Mouse (Mus musculus): ENCODE measurements at regions not wholly inside any gene's neighbourhood (a gene's known extent, or its start where the extent isn't known, plus 50 kb on each side); places are given as distances from the start of the nearest gene placed in this dataset.

DNA sequence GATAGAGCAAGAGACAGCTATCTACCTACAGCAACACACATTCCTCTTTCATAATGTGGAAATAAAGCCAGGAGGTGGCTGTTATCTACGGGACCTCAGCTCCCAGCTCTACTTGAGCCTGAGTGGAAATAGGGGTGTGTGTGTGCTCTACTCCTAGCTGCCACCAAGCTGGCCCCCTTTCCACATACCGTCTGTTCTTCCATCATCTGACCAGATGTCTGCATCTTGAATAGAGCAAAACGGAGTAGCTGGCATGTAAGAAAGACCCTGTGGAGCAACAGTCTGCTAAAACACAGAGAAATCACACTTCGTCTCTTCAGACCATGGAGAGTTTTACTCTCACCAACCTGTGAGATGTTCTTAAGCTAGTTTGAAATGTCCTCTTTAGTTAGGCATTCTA lies 454.9 kb downstream of the 1700129C05Rik start:
- no peak for DNase-seq (ENCODE audit: low read depth, low spot score)
- TF ChIP-seq MYC (IDR thresholded peaks at IDR 0.05; ENCODE audit: low read depth, low read length) (no peak), MAZ (IDR thresholded peaks at IDR 0.05; ENCODE audit: low read depth, low read length) (no peak), E2F4 (IDR thresholded peaks at IDR 0.05; ENCODE audit: borderline replicate concordance, low read depth, low read length) (no peak), ELF1 (IDR thresholded peaks at IDR 0.05; ENCODE audit: low read depth, low read length) (no peak), MYB (IDR thresholded peaks at IDR 0.05; ENCODE audit: low read depth, low read length) (no peak), JUND (IDR thresholded peaks at IDR 0.05; ENCODE audit: low read depth, low read length) (no peak), GABPA (IDR thresholded peaks at IDR 0.05; ENCODE audit: low read depth, low read length) (no peak), ZC3H11A (IDR thresholded peaks at IDR 0.05; ENCODE audit: low read depth, low read length) (no peak), CHD2 (IDR thresholded peaks at IDR 0.05; ENCODE audit: low read length) (no peak), MXI1 (IDR thresholded peaks at IDR 0.05; ENCODE audit: low read depth, low read length) (no peak), POLR2AphosphoS2 (IDR thresholded peaks at IDR 0.05; ENCODE audit: low read length) (no peak), POLR2AphosphoS5 (IDR thresholded peaks at IDR 0.05; ENCODE audit: borderline replicate concordance, low read depth, low read length) (no peak), RCOR1 (IDR thresholded peaks at IDR 0.05; ENCODE audit: low read depth, low read length) (no peak)
- no peaks in the 10 kb centered on the region for H3K27me3 ChIP-seq (ENCODE audit: control insufficient read depth in 1 of 2, insufficient read depth in 2 of 2, low read length in 2 of 2)
- no peaks in the 10 kb centered on the region; the same call in 1 of the 2 replicates for H3K9me3 ChIP-seq (replicated peaks; ENCODE audit: insufficient read depth, low read length)
- no peaks in the 10 kb centered on the region for H3K4me1 ChIP-seq (ENCODE audit: control insufficient read depth in 1 of 2, insufficient read depth in 2 of 2, low read length in 2 of 2)
- H3K9ac ChIP-seq (ENCODE audit: control insufficient read depth, low read depth, low read length, poor library complexity, severe bottlenecking), result no peak overlapping the region
- no peak overlapping the region for H3K27ac ChIP-seq (ENCODE audit: control insufficient read depth, low read depth, low read length)
- H3K36me3 ChIP-seq (ENCODE audit: control insufficient read depth in 1 of 2, insufficient read depth in 2 of 2, low read length in 2 of 2), result no peaks in the 10 kb centered on the region
- no peak overlapping the region for H3K4me3 ChIP-seq (ENCODE audit: control insufficient read depth in 1 of 2, insufficient read depth in 1 of 2, low read depth in 2 of 2, low read length in 2 of 2)
- no peaks in the 10 kb centered on the region for H3K79me2 ChIP-seq (ENCODE audit: control insufficient read depth, insufficient read depth, low read length, poor library complexity)

DNA sequence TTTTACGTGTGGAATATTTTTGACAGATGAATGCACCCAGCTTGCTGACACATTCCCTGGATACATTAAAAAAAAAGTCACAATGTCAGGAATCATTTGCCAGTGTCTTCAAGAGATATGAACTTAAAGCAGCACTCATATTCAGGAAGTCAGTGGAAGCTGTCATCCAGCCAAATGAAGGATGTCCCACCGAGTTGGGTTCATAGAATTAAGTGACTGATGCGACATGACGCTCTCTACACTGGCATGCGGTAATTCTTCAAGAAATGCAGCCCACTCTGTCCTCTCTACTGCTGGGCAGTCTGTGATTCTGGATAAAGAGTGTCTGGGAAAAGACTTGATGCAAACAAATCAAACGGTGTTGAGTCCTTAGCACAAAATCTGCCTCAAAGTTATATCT lies 463.9 kb downstream of the 1700129C05Rik start:
- Histone ChIP-seq H3K79me2 (ENCODE audit: control insufficient read depth, insufficient read depth, low read length, poor library complexity) (no peaks in the 10 kb centered on the region), H3K4me1 (ENCODE audit: control insufficient read depth in 1 of 2, insufficient read depth in 2 of 2, low read length in 2 of 2) (no peaks in the 10 kb centered on the region), H3K9me3 (replicated peaks; ENCODE audit: insufficient read depth, low read length) (no peaks in the 10 kb centered on the region), H3K36me3 (ENCODE audit: control insufficient read depth in 1 of 2, insufficient read depth in 2 of 2, low read length in 2 of 2) (no peaks in the 10 kb centered on the region), H3K9ac (ENCODE audit: control insufficient read depth, low read depth, low read length, poor library complexity, severe bottlenecking) (no peak overlapping the region), H3K4me3 (ENCODE audit: control insufficient read depth in 1 of 2, insufficient read depth in 1 of 2, low read depth in 2 of 2, low read length in 2 of 2) (no peak overlapping the region), H3K27me3 (ENCODE audit: control insufficient read depth in 1 of 2, insufficient read depth in 2 of 2, low read length in 2 of 2) (no peaks in the 10 kb centered on the region), H3K27ac (ENCODE audit: control insufficient read depth, low read depth, low read length) (no peak overlapping the region)
- no peak for DNase-seq (ENCODE audit: low read depth, low spot score)
- TF ChIP-seq CTCF (IDR thresholded peaks at IDR 0.05 in 2 of 3, conservative IDR thresholded peaks at IDR 0.05 in 1 of 3; ENCODE audit: control insufficient read depth in 1 of 3, insufficient read depth in 1 of 3, low read depth in 2 of 3, low read length in 3 of 3, poor library complexity in 1 of 3, severe bottlenecking in 1 of 3) (no peak), ELF1 (IDR thresholded peaks at IDR 0.05; ENCODE audit: low read depth, low read length) (no peak), CHD1 (IDR thresholded peaks at IDR 0.05; ENCODE audit: low read depth, low read length) (no peak), POLR2A (IDR thresholded peaks at IDR 0.05; ENCODE audit: control insufficient read depth in 1 of 2, insufficient read depth in 1 of 2, low read depth in 1 of 2, low read length in 2 of 2, poor library complexity in 1 of 2) (no peak), TBP (IDR thresholded peaks at IDR 0.05; ENCODE audit: low read depth, low read length) (no peak), SIN3A (IDR thresholded peaks at IDR 0.05; ENCODE audit: low read length) (no peak), BHLHE40 (IDR thresholded peaks at IDR 0.05; ENCODE audit: borderline replicate concordance, low read depth, low read length) (no peak), NRF1 (IDR thresholded peaks at IDR 0.05; ENCODE audit: insufficient read depth, low read depth, low read length, poor library complexity, severe bottlenecking) (no peak), UBTF (IDR thresholded peaks at IDR 0.05; ENCODE audit: borderline replicate concordance, insufficient read depth, low read depth, low read length) (no peak), JUND (IDR thresholded peaks at IDR 0.05; ENCODE audit: low read depth, low read length) (no peak), ZKSCAN1 (IDR thresholded peaks at IDR 0.05; ENCODE audit: low read depth, low read length) (no peak), NELFE (IDR thresholded peaks at IDR 0.05; ENCODE audit: low read depth, low read length) (no peak), MAZ (IDR thresholded peaks at IDR 0.05; ENCODE audit: low read depth, low read length) (no peak), TAL1 (IDR thresholded peaks at IDR 0.05; ENCODE audit: low read length) (no peak), HCFC1 (IDR thresholded peaks at IDR 0.05; ENCODE audit: low read depth, low read length) (no peak), MYB (IDR thresholded peaks at IDR 0.05; ENCODE audit: low read depth, low read length) (no peak), ZMIZ1 (IDR thresholded peaks at IDR 0.05; ENCODE audit: low read depth, low read length) (no peak)

All from MEL (cell line).